Mouse (Mus musculus) stomach, postnatal 0 days (tissue): ENCODE measurements around the gene Grn. TPM values are rescaled to one million over a fixed set of nuclear protein-coding genes. Genes with fewer than 3 reads are reported as not detected.

ENCODE experiments used
- ATAC-seq: fragments of 200-750 bp; cut with Nextera tagmentation; 2 replicates; pipeline ENCODE4 v1.8.0; 2017; ENCODE audit not compliant: low FRiP score, low TSS enrichment
- DNase-seq: peaks from one replicate; pipeline ENCODE4 v3.0.0-alpha.2; 2016; ENCODE audit warnings: low spot score
- H3K27ac ChIP-seq: fragments of 300-500 bp; sonication (generic); replicated peaks from 2 replicates; pipeline ENCODE4 v1.5.1; 2014; ENCODE audit warnings: mild to moderate bottlenecking, control low read depth
- H3K27me3 ChIP-seq: fragments of 300-500 bp; sonication (generic); 2 replicates; pipeline ENCODE4 v1.6.1; 2014; ENCODE audit warnings: low read length; ENCODE audit not compliant: control insufficient read depth, insufficient read depth
- H3K36me3 ChIP-seq: fragments of 300-500 bp; sonication (generic); 2 replicates; pipeline ENCODE4 v1.6.1; 2014; ENCODE audit warnings: low read length, mixed read lengths; ENCODE audit not compliant: control insufficient read depth, insufficient read depth
- H3K4me1 ChIP-seq: fragments of 300-500 bp; sonication (generic); replicated peaks from 2 replicates; pipeline ENCODE4 v1.6.1; 2014; ENCODE audit warnings: antibody characterized with exemption; ENCODE audit not compliant: control insufficient read depth, insufficient read depth
- H3K4me2 ChIP-seq: fragments of 300-500 bp; sonication (generic); replicated peaks from 2 replicates; pipeline ENCODE4 v1.6.1; 2014; ENCODE audit warnings: low read depth, mild to moderate bottlenecking, control low read depth, moderate library complexity
- H3K4me3 ChIP-seq: fragments of 300-500 bp; sonication (generic); 2 replicates; pipeline ENCODE4 v1.5.1; 2014; ENCODE audit warnings: low read depth, low read length, control low read depth
- H3K9ac ChIP-seq: fragments of 300-500 bp; sonication (generic); 2 replicates; pipeline ENCODE4 v1.6.1; 2014; ENCODE audit warnings: mild to moderate bottlenecking, low read length, control low read depth, mixed read lengths
- H3K9me3 ChIP-seq: fragments of 300-500 bp; sonication (generic); 2 replicates; pipeline ENCODE4 v1.6.1; 2016; ENCODE audit warnings: low read length; ENCODE audit not compliant: control insufficient read depth
- CTCF ChIP-seq: IDR thresholded peaks from 2 replicates; pipeline ENCODE4 v1.5.1; 2016; ENCODE audit warnings: antibody characterized with exemption, low read depth, mild to moderate bottlenecking, moderate library complexity
- EP300 ChIP-seq: optimal IDR thresholded peaks from 2 replicates; pipeline ENCODE3; 2016; ENCODE audit warnings: antibody characterized with exemption
- WGBS: fragments of 180-500 bp; shearing (Covaris S2); extraction: QIAGEN DNeasy Blood & Tissue Kit; methylation state at CpG from one replicate; pipeline ENCODE4 v1.1.7; 2014; 5-methylcytosine and 5-hydroxymethylcytosine counted together
- polyA plus RNA-seq: library from polyadenylated mRNA; unstranded; fragments of >200 nt; fragmentation: Nextera tagmentation; extraction: Ambion mirVana; gene quantifications from 2 replicates; pipeline ENCODE4 v1.2.1, GENCODE M21; 2015

Grn gene
- polyA plus RNA-seq, 1 experiment from 2014 or later, result 126 TPM

DNA sequence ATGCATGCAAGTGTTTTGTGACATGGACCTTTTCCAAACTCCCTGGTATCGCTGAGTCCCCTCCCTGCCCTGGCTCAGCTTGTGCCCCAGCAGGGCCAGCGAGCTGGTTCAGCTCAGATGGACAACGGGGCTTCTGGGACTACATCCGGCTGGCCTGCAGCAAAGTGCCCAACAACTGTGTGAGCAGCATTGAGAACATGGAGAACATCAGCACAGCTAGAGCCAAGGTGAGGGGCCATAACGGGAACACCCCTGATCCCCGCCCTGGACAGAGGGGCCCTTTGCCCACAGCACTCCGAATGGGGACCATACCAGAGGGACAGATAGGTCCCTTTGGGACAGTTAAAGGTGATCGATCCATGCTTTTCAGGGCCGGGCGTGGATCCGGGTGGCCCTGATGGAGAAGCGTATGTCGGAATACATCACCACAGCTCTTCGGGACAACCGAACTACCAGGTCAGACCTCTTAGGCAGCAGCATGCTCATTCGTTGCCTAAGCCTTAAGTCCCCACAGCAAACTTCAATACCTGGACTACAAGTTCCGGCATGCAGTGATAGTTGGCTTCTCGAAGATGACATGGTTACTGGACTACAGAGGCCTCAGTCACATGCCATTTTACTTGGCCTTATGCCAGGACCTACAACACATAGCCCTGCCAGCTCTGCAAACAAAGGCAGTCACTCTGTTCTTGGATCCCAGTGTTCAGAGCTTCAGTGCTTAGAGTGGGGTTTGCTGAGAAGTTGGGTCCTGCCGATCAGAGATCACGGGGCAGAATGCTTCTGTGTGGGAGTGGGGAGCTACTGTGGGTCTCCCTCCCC is 31.9 kb upstream of the Grn start:
- TF ChIP-seq CTCF, result no peak
- no peak for TF ChIP-seq EP300
- H3K4me2 ChIP-seq, result no peak overlapping the region

DNA sequence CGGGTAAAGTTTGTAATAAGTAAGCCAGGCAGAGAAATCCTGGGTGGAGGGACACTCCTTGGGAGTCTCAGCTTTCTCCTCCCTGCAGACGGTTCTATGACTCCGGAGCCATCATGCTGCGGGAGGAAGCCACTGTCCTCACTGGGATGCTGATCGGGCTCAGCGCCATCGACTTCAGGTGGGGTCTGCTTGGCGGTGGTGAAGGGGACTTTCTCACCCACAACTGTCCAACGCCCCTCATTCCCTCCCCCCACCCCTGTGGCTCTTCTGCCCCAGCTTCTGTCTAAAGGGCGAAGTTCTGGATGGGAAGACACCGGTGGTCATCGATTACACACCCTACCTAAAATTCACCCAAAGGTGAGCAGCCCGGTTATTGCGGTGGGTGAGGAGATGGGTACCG is 31.0 kb upstream of the Grn start:
- 8% methylated on average over 15 of the region's 15 CpGs for WGBS
- no peak overlapping the region for H3K4me3 ChIP-seq
- no peak for DNase-seq
- H3K36me3 ChIP-seq, result peaks cover 14% of the 10 kb centered on the region
- ATAC-seq, result no peak
- H3K27ac ChIP-seq, result no peak overlapping the region
- H3K4me1 ChIP-seq, result peaks cover 3% of the 10 kb centered on the region; the same call in 1 of the 2 replicates
- H3K27me3 ChIP-seq, result 0 out of 2 replicates have a peak, but pooled peaks cover 5% of the 10 kb centered on the region
- no peak for TF ChIP-seq EP300
- TF ChIP-seq CTCF, result no peak
- H3K9ac ChIP-seq, result no peak overlapping the region
- H3K4me2 ChIP-seq, result peak overlapping the region; percentile 57
- H3K9me3 ChIP-seq, result no peaks in the 10 kb centered on the region

More for the DNA sequence above, 31.9 kb upstream of the Grn start:
- peak; percentile 74 for ATAC-seq
- Histone ChIP-seq H3K4me1 (peaks cover 6% of the 10 kb centered on the region; the same call in 1 of the 2 replicates), H3K9ac (no peak overlapping the region), H3K4me3 (no peak overlapping the region), H3K27ac (no peak overlapping the region), H3K9me3 (no peaks in the 10 kb centered on the region), H3K36me3 (peaks cover 7% of the 10 kb centered on the region), H3K27me3 (0 out of 2 replicates have a peak, but pooled peaks cover 5% of the 10 kb centered on the region)
- WGBS, result 65% methylated on average over 20 of the region's 20 CpGs
- peak; percentile 74 for DNase-seq

DNA sequence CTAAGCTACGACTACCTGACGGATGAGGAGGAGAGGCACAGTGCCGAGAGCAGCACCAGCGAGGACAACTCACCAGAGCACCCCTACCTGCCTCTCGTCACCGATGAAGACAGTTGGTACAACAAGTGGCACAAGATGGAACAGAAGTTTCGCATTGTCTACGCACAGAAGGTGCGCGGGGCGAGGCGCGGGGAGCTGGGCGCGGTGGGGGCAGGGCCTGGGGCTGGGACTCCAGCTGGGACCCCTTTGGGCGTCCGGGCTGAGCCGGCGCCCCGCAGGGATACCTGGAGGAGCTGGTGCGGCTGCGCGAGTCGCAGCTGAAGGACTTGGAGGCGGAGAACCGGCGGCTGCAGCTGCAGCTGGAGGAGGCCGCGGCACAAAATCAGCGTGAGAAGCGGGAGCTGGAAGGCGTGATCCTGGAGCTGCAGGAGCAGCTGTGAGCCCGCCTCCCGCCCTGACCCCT is 30.5 kb upstream of the Grn start:
- H3K27me3 ChIP-seq, result 0 out of 2 replicates have a peak, but pooled peaks cover 5% of the 10 kb centered on the region

DNA sequence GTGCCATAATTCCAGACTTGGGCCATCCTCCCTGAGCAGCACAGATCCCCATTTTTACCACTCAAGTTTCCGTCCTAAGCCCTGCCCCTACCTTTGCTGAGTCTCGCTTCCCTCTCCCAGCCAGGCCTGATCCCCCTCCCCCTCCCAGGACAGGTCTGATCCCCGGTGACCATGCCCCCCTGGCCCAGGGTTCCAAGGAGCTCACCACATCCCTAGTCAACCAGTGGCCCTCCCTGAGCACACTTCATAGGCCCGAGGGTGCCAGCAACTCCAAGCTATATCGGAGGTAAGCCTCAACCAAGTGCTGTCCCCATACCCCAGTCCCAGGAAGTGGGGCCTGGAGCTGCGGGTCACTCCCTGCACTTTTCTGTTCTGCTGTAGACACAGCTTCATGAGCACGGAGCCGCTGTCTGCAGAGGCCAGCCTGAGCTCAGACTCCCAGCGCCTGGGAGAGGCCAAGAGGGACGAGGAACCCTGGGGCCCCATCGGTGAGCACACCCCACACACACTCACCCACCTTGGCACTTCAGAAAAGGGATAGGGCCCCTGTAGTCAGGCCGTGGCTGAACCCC is 29.5 kb upstream of the Grn start:
- DNase-seq, result no peak
- Histone ChIP-seq H3K36me3 (peaks cover 20% of the 10 kb centered on the region), H3K4me3 (no peak overlapping the region), H3K4me1 (no peaks in the 10 kb centered on the region; the same call in 1 of the 2 replicates), H3K4me2 (no peak overlapping the region), H3K27me3 (0 out of 2 replicates have a peak, but pooled peaks cover 5% of the 10 kb centered on the region), H3K27ac (no peak overlapping the region), H3K9ac (no peak overlapping the region), H3K9me3 (no peaks in the 10 kb centered on the region)
- 25% methylated on average over 12 of the region's 12 CpGs for WGBS
- no peak for ATAC-seq
- TF ChIP-seq EP300 (no peak), CTCF (no peak)

More for the DNA sequence above, 30.5 kb upstream of the Grn start:
- H3K4me2 ChIP-seq, result peak overlapping the region; percentile 57
- H3K9me3 ChIP-seq, result no peaks in the 10 kb centered on the region
- ATAC-seq (no peak), DNase-seq (peak; percentile 37)
- peaks cover 18% of the 10 kb centered on the region for H3K36me3 ChIP-seq
- WGBS, result 1% methylated on average over 34 of the region's 34 CpGs
- TF ChIP-seq CTCF (no peak), EP300 (no peak)
- no peaks in the 10 kb centered on the region; the same call in 1 of the 2 replicates for H3K4me1 ChIP-seq
- H3K9ac ChIP-seq, result no peak overlapping the region
- H3K27ac ChIP-seq, result no peak overlapping the region
- H3K4me3 ChIP-seq, result peak overlapping the region; percentile 23

DNA sequence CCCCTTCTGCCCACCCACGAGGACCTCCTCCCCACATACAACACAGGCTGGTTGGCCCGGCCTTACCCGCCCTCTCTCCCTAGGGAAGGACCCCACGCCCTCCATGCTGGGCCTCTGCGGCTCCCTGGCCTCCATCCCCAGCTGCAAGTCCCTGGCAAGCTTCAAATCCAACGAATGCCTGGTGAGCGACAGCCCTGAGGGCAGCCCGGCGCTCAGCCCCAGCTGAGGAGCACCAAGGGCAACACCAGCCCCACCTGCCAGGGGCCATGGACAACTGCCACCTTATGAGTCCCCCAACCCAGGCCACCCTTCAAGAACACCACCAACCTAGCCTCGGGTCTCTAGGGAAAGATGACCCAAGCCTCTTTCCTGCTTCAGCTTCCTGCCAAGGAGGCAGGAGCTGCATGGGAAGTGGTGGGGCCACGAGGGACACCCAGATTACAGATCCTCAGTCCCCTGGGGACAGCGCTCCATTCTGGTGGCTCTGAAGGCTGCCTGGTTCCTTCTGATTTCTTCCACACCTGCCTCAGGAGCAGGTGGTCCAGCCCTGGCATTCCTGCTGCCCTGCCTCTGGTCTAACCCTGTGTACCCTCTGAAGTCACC is 28.1 kb upstream of the Grn start:
- Histone ChIP-seq H3K27ac (no peak overlapping the region), H3K4me3 (no peak overlapping the region), H3K27me3 (0 out of 2 replicates have a peak, but pooled peaks cover 5% of the 10 kb centered on the region), H3K36me3 (peaks cover 20% of the 10 kb centered on the region), H3K9me3 (no peaks in the 10 kb centered on the region), H3K9ac (no peak overlapping the region), H3K4me2 (no peak overlapping the region), H3K4me1 (peaks cover 5% of the 10 kb centered on the region; the same call in 1 of the 2 replicates)
- ATAC-seq, result no peak
- DNase-seq, result no peak
- TF ChIP-seq CTCF, result no peak
- no peak for TF ChIP-seq EP300
- WGBS, result 60% methylated on average over 12 of the region's 12 CpGs
